ENCODE assay signal across 8 mouse cellular contexts in the genomic region with DNA sequence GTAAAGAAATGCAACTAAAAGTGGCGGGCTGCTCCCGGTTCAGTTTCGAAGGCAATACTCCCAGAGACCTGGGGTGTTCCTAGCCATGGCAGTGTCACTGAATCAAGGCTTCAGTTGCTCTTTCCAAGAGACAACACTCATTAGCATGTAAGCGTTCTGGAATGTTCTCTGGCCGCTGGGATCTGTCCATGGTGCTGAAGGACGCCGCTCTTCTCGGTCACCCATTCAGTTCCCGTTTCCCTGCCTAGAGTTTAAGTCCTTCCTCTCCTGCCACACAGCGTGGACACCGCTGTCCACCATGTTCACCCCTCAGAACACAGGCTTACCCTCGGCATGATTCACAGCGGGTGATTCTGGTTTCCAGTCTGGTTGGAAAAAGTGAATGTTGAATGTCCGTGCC.
A peak's percentile ranks its signal among the peaks of the same experiment; 100 is the strongest.
DNase-seq lines count a peak whose midpoint lies in the region; ATAC-seq and TF ChIP-seq lines count a peak whose summit lies in the region.

No protein-coding gene starts in this region.

- H3K4me2 ChIP-seq in forebrain, embryonic 14.5 days (ENCODE audit: low read length), result no peak overlapping the region
- H3K4me2 ChIP-seq in forebrain, embryonic 13.5 days, result no peak overlapping the region
- no peak overlapping the region for H3K4me2 ChIP-seq in kidney, embryonic 16.5 days (replicated peaks; ENCODE audit: low read depth, low read length)

- H3K4me1 ChIP-seq in forebrain, embryonic 14.5 days (ENCODE audit: control insufficient read depth, insufficient read depth, low read length), result no peaks in the 10 kb centered on the region
- 0 out of 2 replicates have a peak, but pooled peaks cover 4% of the 10 kb centered on the region for H3K4me1 ChIP-seq in forebrain, embryonic 13.5 days
- H3K4me1 ChIP-seq in kidney, embryonic 16.5 days (ENCODE audit: insufficient read depth, low read length), result no peaks in the 10 kb centered on the region

- WGBS in forebrain, embryonic 14.5 days, result 61% methylated on average over 14 of the region's 14 CpGs
- 61% methylated on average over 14 of the region's 14 CpGs for WGBS in forebrain, embryonic 13.5 days
- WGBS in kidney, embryonic 16.5 days, result 45% methylated on average over 14 of the region's 14 CpGs

- no peak overlapping the region for H3K4me3 ChIP-seq in forebrain, embryonic 14.5 days (ENCODE audit: low read depth, low read length)
- no peak overlapping the region for H3K4me3 ChIP-seq in forebrain, embryonic 13.5 days
- H3K4me3 ChIP-seq in gastrocnemius, adult 2 months, result no peak overlapping the region
- no peak overlapping the region for H3K4me3 ChIP-seq in kidney, embryonic 16.5 days (ENCODE audit: low read length)

- H3K9me3 ChIP-seq in forebrain, embryonic 14.5 days (replicated peaks; ENCODE audit: control insufficient read depth, low read length), result no peaks in the 10 kb centered on the region
- H3K9me3 ChIP-seq in forebrain, embryonic 13.5 days (replicated peaks), result no peaks in the 10 kb centered on the region
- no peaks in the 10 kb centered on the region for H3K9me3 ChIP-seq in kidney, embryonic 16.5 days (ENCODE audit: low read length)

- intact Hi-C loops in gastrocnemius, adult 2 months (cut with DNase I), result no loop called here

- no peaks in the 10 kb centered on the region for H3K27me3 ChIP-seq in forebrain, embryonic 14.5 days (replicated peaks; ENCODE audit: control insufficient read depth, insufficient read depth, low read length)
- H3K27me3 ChIP-seq in forebrain, embryonic 13.5 days, result no peaks in the 10 kb centered on the region
- no peaks in the 10 kb centered on the region for H3K27me3 ChIP-seq in kidney, embryonic 16.5 days (ENCODE audit: insufficient read depth, low read length)

- no peak for ATAC-seq in forebrain, embryonic 14.5 days
- ATAC-seq in forebrain, embryonic 13.5 days, result no peak
- peak; percentile 80 for ATAC-seq in kidney, embryonic 16.5 days (ENCODE audit: low FRiP score, low TSS enrichment)
- peak; percentile 79 for ATAC-seq in megakaryocyte-erythroid progenitor cell, adult 5-6 weeks (replicated peaks; ENCODE audit: low FRiP score, low TSS enrichment, poor library complexity, severe bottlenecking)

- H3K9ac ChIP-seq in forebrain, embryonic 14.5 days (ENCODE audit: low read length), result no peak overlapping the region
- no peak overlapping the region for H3K9ac ChIP-seq in forebrain, embryonic 13.5 days
- H3K9ac ChIP-seq in kidney, embryonic 16.5 days (replicated peaks; ENCODE audit: low read length), result no peak overlapping the region

- no peak for TF ChIP-seq CTCF in gastrocnemius, adult 2 months (IDR thresholded peaks at IDR 0.05)

- no peak overlapping the region for H3K27ac ChIP-seq in forebrain, embryonic 14.5 days (ENCODE audit: low read depth, low read length)
- no peak overlapping the region for H3K27ac ChIP-seq in forebrain, embryonic 13.5 days
- no peak overlapping the region for H3K27ac ChIP-seq in gastrocnemius, adult 2 months
- H3K27ac ChIP-seq in kidney, embryonic 16.5 days (ENCODE audit: low read length), result no peak overlapping the region

- no peaks in the 10 kb centered on the region for H3K36me3 ChIP-seq in forebrain, embryonic 14.5 days (ENCODE audit: control insufficient read depth, insufficient read depth, low read length)
- H3K36me3 ChIP-seq in forebrain, embryonic 13.5 days (ENCODE audit: poor library complexity, severe bottlenecking), result no peaks in the 10 kb centered on the region; the same call in 1 of the 2 replicates
- H3K36me3 ChIP-seq in kidney, embryonic 16.5 days (ENCODE audit: insufficient read depth, low read length), result no peaks in the 10 kb centered on the region

- peak; percentile 26 for DNase-seq in forebrain, embryonic 14.5 days (ENCODE audit: low spot score)
- DNase-seq in WW6 (ENCODE audit: low read depth, low spot score), result peak; percentile 16
- DNase-seq in gastrocnemius, adult 2 months, result peak; percentile 59
- DNase-seq in urinary bladder, postnatal 14 days (ENCODE audit: low spot score), result peak; percentile 71
- no peak for DNase-seq in cerebellum, adult 11-12 months

Comparison
In these comparisons a context has a peak if more than half of its experiments do, and no peak if none do; other contexts are left out.
1. ATAC-seq: peak in kidney, embryonic 16.5 days (single experiment) and megakaryocyte-erythroid progenitor cell, adult 5-6 weeks (single experiment); none in forebrain, embryonic 14.5 days (single experiment) and forebrain, embryonic 13.5 days (single experiment).